Mouse (Mus musculus) CH12.LX (cell line): ENCODE data around the gene Ascc1. TPM values are rescaled to one million over a fixed set of nuclear protein-coding genes. Genes with fewer than 3 reads are reported as not detected.

Source experiments
- DNase-seq: peaks from one replicate; pipeline ENCODE4 v3.0.0-alpha.2; 2013; ENCODE audit errors: extremely low read depth
- H3K27ac ChIP-seq: 2 replicates; pipeline ENCODE4 v1.5.1; 2012; ENCODE audit warnings: low read depth, mild to moderate bottlenecking, control low read depth, moderate library complexity; ENCODE audit not compliant: insufficient read depth
- H3K27me3 ChIP-seq: replicated peaks from 2 replicates; pipeline ENCODE3; 2012; ENCODE audit warnings: inconsistent platforms
- H3K36me3 ChIP-seq, 2 experiments: replicated peaks in 1 of 2; 2 replicates each; pipeline versions ENCODE3 to v1.6.1; 2012; ENCODE audit warnings: inconsistent platforms in 1 of 2, low read length in 1 of 2, mild to moderate bottlenecking in 1 of 2, mixed read lengths in 1 of 2, moderate library complexity in 1 of 2; ENCODE audit not compliant: control insufficient read depth in 1 of 2, insufficient read depth in 1 of 2
- H3K4me1 ChIP-seq, 2 experiments: 2 replicates each; pipeline ENCODE4 v1.6.1; 2012; ENCODE audit warnings: inconsistent platforms in 1 of 2, moderate library complexity in 1 of 2; ENCODE audit not compliant: insufficient read depth in 2 of 2, control insufficient read depth in 1 of 2
- H3K4me2 ChIP-seq: 2 replicates; pipeline ENCODE4 v1.6.1; 2012; ENCODE audit warnings: low read depth, mild to moderate bottlenecking, control low read depth; ENCODE audit not compliant: poor library complexity, insufficient read depth, severe bottlenecking
- H3K4me3 ChIP-seq, 3 experiments: fragments of 150-350 bp in 1 of 3; sonication (generic) in 1 of 3; replicated peaks in 1 of 3; 2 replicates each; pipeline versions ENCODE3 to v1.5.1; 2011 to 2012; ENCODE audit warnings: low read depth in 2 of 3, low read length in 2 of 3, mild to moderate bottlenecking in 2 of 3, moderate library complexity in 2 of 3, control low read depth in 1 of 3, improper control_type of control experiment in 1 of 3, inconsistent platforms in 1 of 3, mixed read lengths in 1 of 3; ENCODE audit not compliant: poor library complexity in 1 of 3
- H3K79me2 ChIP-seq: replicated peaks from 2 replicates; pipeline ENCODE4 v1.6.1; 2012; ENCODE audit warnings: mild to moderate bottlenecking, moderate library complexity; ENCODE audit not compliant: control insufficient read depth, poor library complexity, insufficient read depth, severe bottlenecking; ENCODE audit errors: extremely low read depth
- H3K9ac ChIP-seq: 2 replicates; pipeline ENCODE4 v1.6.1; 2012; ENCODE audit warnings: low read depth, mild to moderate bottlenecking, control low read depth, moderate library complexity; ENCODE audit not compliant: insufficient read depth
- H3K9me3 ChIP-seq: replicated peaks from 2 replicates; pipeline ENCODE3; 2012; ENCODE audit warnings: low read length, inconsistent platforms, mixed read lengths
- CHD2 ChIP-seq: IDR thresholded peaks from 2 replicates; pipeline ENCODE4 v1.6.1; 2011; ENCODE audit warnings: low read length, improper control_type of control experiment
- E2F4 ChIP-seq: IDR thresholded peaks from 2 replicates; pipeline ENCODE4 v1.6.1; 2011; ENCODE audit warnings: low read depth, low read length, improper control_type of control experiment; ENCODE audit not compliant: insufficient replicate concordance
- ELF1 ChIP-seq: IDR thresholded peaks from 2 replicates; pipeline ENCODE4 v1.6.1; 2014; ENCODE audit warnings: low read depth, mild to moderate bottlenecking, inconsistent platforms, low read length, improper control_type of control experiment
- GABPA ChIP-seq: IDR thresholded peaks from 2 replicates; pipeline ENCODE4 v1.6.1; 2012; ENCODE audit warnings: low read depth, low read length, improper control_type of control experiment, inconsistent platforms; ENCODE audit not compliant: insufficient replicate concordance
- HCFC1 ChIP-seq: IDR thresholded peaks from 2 replicates; pipeline ENCODE4 v1.6.1; 2012; ENCODE audit warnings: low read depth, mild to moderate bottlenecking, inconsistent platforms, low read length, improper control_type of control experiment
- JUN ChIP-seq: IDR thresholded peaks from 2 replicates; pipeline ENCODE4 v1.6.1; 2011; ENCODE audit warnings: low read depth, mild to moderate bottlenecking, low read length, improper control_type of control experiment, moderate library complexity; ENCODE audit not compliant: insufficient read depth
- JUND ChIP-seq: conservative IDR thresholded peaks from 2 replicates; pipeline ENCODE4 v1.6.1; 2011; ENCODE audit warnings: low read depth, low read length, improper control_type of control experiment
- MAZ ChIP-seq: IDR thresholded peaks from 2 replicates; pipeline ENCODE4 v1.6.1; 2012; ENCODE audit warnings: low read depth, mild to moderate bottlenecking, inconsistent platforms, low read length, improper control_type of control experiment, moderate library complexity
- MEF2A ChIP-seq: IDR thresholded peaks from 2 replicates; pipeline ENCODE4 v1.6.1; 2014; ENCODE audit warnings: low read depth, mild to moderate bottlenecking, inconsistent platforms, low read length, improper control_type of control experiment, borderline replicate concordance
- MXI1 ChIP-seq: IDR thresholded peaks from 2 replicates; pipeline ENCODE4 v1.6.1; 2011; ENCODE audit warnings: mild to moderate bottlenecking, low read depth, low read length, improper control_type of control experiment
- NELFE ChIP-seq: IDR thresholded peaks from 2 replicates; pipeline ENCODE4 v1.6.1; 2011; ENCODE audit warnings: low read depth, low read length, improper control_type of control experiment
- PAX5 ChIP-seq: IDR thresholded peaks from 2 replicates; pipeline ENCODE4 v1.6.1; 2012; ENCODE audit warnings: low read length, inconsistent platforms, mixed read lengths
- POLR2A ChIP-seq: IDR thresholded peaks from 2 replicates; pipeline ENCODE4 v1.6.1; 2011; ENCODE audit warnings: low read depth, mild to moderate bottlenecking, improper control_type of control experiment, low read length
- RAD21 ChIP-seq: IDR thresholded peaks from 2 replicates; pipeline ENCODE4 v1.6.1; 2011; ENCODE audit warnings: low read depth, mild to moderate bottlenecking, low read length, improper control_type of control experiment, moderate library complexity
- RCOR1 ChIP-seq: conservative IDR thresholded peaks from 2 replicates; pipeline ENCODE4 v1.6.1; 2012; ENCODE audit warnings: low read depth, mild to moderate bottlenecking, inconsistent platforms, low read length, improper control_type of control experiment
- SMC3 ChIP-seq: IDR thresholded peaks from 2 replicates; pipeline ENCODE4 v1.6.1; 2011; ENCODE audit warnings: low read depth, low read length, improper control_type of control experiment
- TCF12 ChIP-seq: IDR thresholded peaks from 2 replicates; pipeline ENCODE4 v1.6.1; 2014; ENCODE audit warnings: low read depth, mild to moderate bottlenecking, inconsistent platforms, low read length, improper control_type of control experiment
- ZMIZ1 ChIP-seq: IDR thresholded peaks from 2 replicates; pipeline ENCODE4 v1.6.1; 2012; ENCODE audit warnings: low read depth, mild to moderate bottlenecking, inconsistent platforms, low read length, improper control_type of control experiment
- dilution Hi-C: fragments of 300-500 bp; cut with MboI; formaldehyde crosslinking; loops from 2 replicates; pipeline ENCODE4 v1.14.3; 2020; ENCODE audit warnings: low sequenced_read_pairs; ENCODE audit not compliant: extremely low pct_unique_long_range_greater_than_20kb, extremely low pct_ligation_motif_present
- in situ Hi-C: fragments of 300-500 bp; cut with MboI; formaldehyde crosslinking; loops from 3 replicates; pipeline ENCODE4 v1.14.3; 2019; ENCODE audit warnings: low sequenced_read_pairs, low pct_ligation_motif_present, low pct_unique_long_range_greater_than_20kb, mixed read lengths
- polyA plus RNA-seq: library from polyadenylated mRNA; unstranded; fragments of >175 nt; gene quantifications from 2 replicates; pipeline ENCODE4 v1.2.1, GENCODE M21; 2012; ENCODE audit warnings: low read depth; ENCODE audit not compliant: insufficient read length
- total RNA-seq, 2 experiments: library from RNA; depleted of rRNA; stranded (reverse); fragments of 300-350 nt in 1 of 2; fragments of >200 nt in 1 of 2; gene quantifications; 2 replicates each; pipeline ENCODE4 v1.2.3; 2012 to 2014

Ascc1 gene
- total and polyA plus RNA-seq, 3 experiments, result 20.1 to 25.5 (median 25.4) TPM

- TF ChIP-seq ZMIZ1 (no peak), CHD2 (no peak), ELF1 (no peak), JUND (no peak), E2F4 (no peak), MEF2A (no peak), POLR2A (no peak), MAZ (no peak)
- no peak overlapping the region for H3K9ac ChIP-seq
- peaks cover 9 to 26% of the 10 kb centered on the region in 2 experiments for H3K4me1 ChIP-seq
- dilution Hi-C loops, result no loop called here
- H3K27me3 ChIP-seq, result no peaks in the 10 kb centered on the region
- no peaks in the 10 kb centered on the region for H3K79me2 ChIP-seq
- H3K4me2 ChIP-seq, result no peak overlapping the region
- no peaks in the 10 kb centered on the region for H3K9me3 ChIP-seq
- in situ Hi-C loops, result no loop called here
- H3K27ac ChIP-seq, result no peak overlapping the region
- H3K36me3 ChIP-seq, result no peaks in the 10 kb centered on the region
- no peak overlapping the region for H3K4me3 ChIP-seq
- DNase-seq, result no peak
Observed at GRCm38 (mm10) chr10:59956681-59957080, 45.9 kb upstream of the Ascc1 start.

- H3K27me3 ChIP-seq, result no peaks in the 10 kb centered on the region
- in situ Hi-C loops, result no loop called here
- no peaks in the 10 kb centered on the region for H3K36me3 ChIP-seq
- H3K9ac ChIP-seq, result no peak overlapping the region
- H3K9me3 ChIP-seq, result no peaks in the 10 kb centered on the region
- H3K4me3 ChIP-seq, result no peak overlapping the region
- no peak for TF ChIP-seq PAX5
- TF ChIP-seq SMC3, result no peak
- TF ChIP-seq NELFE, result no peak
- TF ChIP-seq RCOR1, result no peak
- TF ChIP-seq JUND, result no peak
- TF ChIP-seq MXI1, result no peak
- no peak for TF ChIP-seq JUN
- no peak for TF ChIP-seq ELF1
- TF ChIP-seq CHD2, result no peak
- no peak for TF ChIP-seq RAD21
- no peak for TF ChIP-seq TCF12
- TF ChIP-seq POLR2A, result no peak
- TF ChIP-seq GABPA, result no peak
- TF ChIP-seq HCFC1, result no peak
- H3K4me1 ChIP-seq, result peaks cover 9 to 26% of the 10 kb centered on the region in 2 experiments
- dilution Hi-C loops, result no loop called here
- no peak overlapping the region for H3K4me2 ChIP-seq
- H3K79me2 ChIP-seq, result no peaks in the 10 kb centered on the region
- DNase-seq, result no peak
- no peak overlapping the region for H3K27ac ChIP-seq
Observed at GRCm38 (mm10) chr10:59957171-59958149, 45.1 kb upstream of the Ascc1 start.
